Comparison of ENCODE assay signal across 16 mouse cellular contexts in the genomic region with DNA sequence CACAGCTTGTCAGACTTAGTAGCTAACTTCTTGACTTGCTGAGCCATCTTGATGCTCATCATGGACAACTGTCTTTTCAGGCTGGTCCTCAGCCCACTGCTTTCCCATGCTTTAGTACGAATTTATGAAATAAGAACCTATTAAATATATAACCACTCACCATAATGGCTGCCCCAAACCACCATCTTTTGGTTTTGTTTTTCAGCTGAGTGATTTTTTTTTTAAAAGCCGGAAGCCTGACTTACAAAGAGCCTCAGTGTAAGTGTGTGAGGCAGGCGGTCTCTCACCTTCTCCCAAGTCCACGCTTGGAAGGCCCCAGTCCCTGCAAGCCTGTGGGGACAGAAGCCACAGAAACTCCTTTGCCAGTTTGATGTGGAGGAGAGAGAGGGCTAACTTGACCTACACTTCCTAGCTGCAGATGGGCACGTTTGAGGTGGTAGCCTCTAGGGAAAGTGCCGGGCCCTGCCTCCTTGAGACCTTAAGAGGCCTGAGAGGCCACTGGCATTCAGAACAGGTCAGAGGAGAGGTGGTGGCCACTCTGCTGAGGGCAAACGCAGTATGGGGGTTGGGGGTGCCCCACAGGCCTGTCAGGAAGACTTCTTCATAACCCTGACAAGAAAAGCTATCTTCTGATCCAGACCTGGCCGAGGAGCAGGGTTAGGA. TPM values are rescaled to one million over a fixed set of nuclear protein-coding genes. Genes with fewer than 3 reads are reported as not detected.
DNase-seq lines count a peak whose midpoint lies in the region; ATAC-seq and TF ChIP-seq lines count a peak whose summit lies in the region.
"Had no signal": no experiment of that assay in that cellular context is flagged by ENCODE, and none has a peak within 500 bp of the region (broad histone marks: within the 10 kb centered on the region; RNA-seq: fewer than 3 reads in every experiment).

No protein-coding gene starts in this region.

- no peak for ATAC-seq in kidney, embryonic 15.5 days (replicated peaks; ENCODE audit: low FRiP score)
- ATAC-seq in lung, postnatal 0 days = no peak

- no peaks in the 10 kb centered on the region for H3K36me3 ChIP-seq in kidney, embryonic 15.5 days
- no peaks in the 10 kb centered on the region for H3K36me3 ChIP-seq in lung, postnatal 0 days (ENCODE audit: insufficient read depth, low read length)
- H3K36me3 ChIP-seq: forebrain, embryonic 10.5 days; heart, embryonic 13.5 days; limb, embryonic 12.5 days had no signal

- WGBS in kidney, embryonic 15.5 days = 65% methylated on average over 8 of the region's 8 CpGs
- 53% methylated on average over 8 of the region's 8 CpGs for WGBS in lung, postnatal 0 days

- no peak overlapping the region for H3K9ac ChIP-seq in kidney, embryonic 15.5 days
- H3K9ac ChIP-seq in lung, postnatal 0 days (replicated peaks; ENCODE audit: low read depth) = no peak overlapping the region
- H3K9ac ChIP-seq: heart, embryonic 13.5 days; limb, embryonic 12.5 days had no signal

- H3K9me3 ChIP-seq in kidney, embryonic 15.5 days (replicated peaks) = no peaks in the 10 kb centered on the region
- H3K9me3 ChIP-seq in lung, postnatal 0 days (ENCODE audit: low read length) = no peaks in the 10 kb centered on the region
- H3K9me3 ChIP-seq: forebrain, embryonic 10.5 days; G1E; heart, embryonic 13.5 days; limb, embryonic 12.5 days had no signal

- H3K4me2 ChIP-seq in kidney, embryonic 15.5 days = no peak overlapping the region
- 0 out of 2 replicates have a peak overlapping the region, but pooled peaks have one; percentile 1 for H3K4me2 ChIP-seq in lung, postnatal 0 days (replicated peaks; ENCODE audit: low read depth, low read length)
- H3K4me2 ChIP-seq: heart, embryonic 13.5 days; limb, embryonic 12.5 days had no signal

- no peak for DNase-seq in kidney, adult 18-20 months
- no peak for DNase-seq in lung, postnatal 0 days (ENCODE audit: low spot score)
- no peak for DNase-seq in lung, postnatal 14 days
- peak; percentile 61 for DNase-seq in naive thymus-derived CD4-positive, alpha-beta T cell, adult 2 months (ENCODE audit: low read depth)
- DNase-seq in thymus, postnatal 4 days = peak; percentile 33
- no peak for DNase-seq in layer of hippocampus, adult 9-10 months (ENCODE audit: low spot score)
- DNase-seq: adrenal gland, adult 8-10 months; cerebellum, adult 2 months; gastrocnemius, postnatal 36 days; midbrain, embryonic 14.5 days had no signal

- peaks cover 33% of the 10 kb centered on the region for H3K27me3 ChIP-seq in kidney, embryonic 15.5 days
- H3K27me3 ChIP-seq in lung, postnatal 0 days (replicated peaks; ENCODE audit: insufficient read depth, low read length) = no peaks in the 10 kb centered on the region

- no peak for TF ChIP-seq CTCF in lung, postnatal 0 days (IDR thresholded peaks at IDR 0.05)

- H3K4me1 ChIP-seq in kidney, embryonic 15.5 days = peaks cover 45% of the 10 kb centered on the region
- peaks cover 3% of the 10 kb centered on the region; the same call in 1 of the 2 replicates for H3K4me1 ChIP-seq in lung, postnatal 0 days (ENCODE audit: insufficient read depth, low read depth, low read length)

- H3K27ac ChIP-seq in kidney, embryonic 15.5 days = peak overlapping the region; percentile 51
- 0 out of 2 replicates have a peak overlapping the region, but pooled peaks have one; percentile 16 for H3K27ac ChIP-seq in lung, postnatal 0 days (ENCODE audit: low read length)
- H3K27ac ChIP-seq: forebrain, embryonic 10.5 days; heart, embryonic 13.5 days; limb, embryonic 12.5 days; macrophage had no signal

- no peak overlapping the region for H3K4me3 ChIP-seq in kidney, embryonic 15.5 days (replicated peaks)
- H3K4me3 ChIP-seq in lung, postnatal 0 days (ENCODE audit: low read depth, low read length) = no peak overlapping the region
- H3K4me3 ChIP-seq: forebrain, embryonic 10.5 days; heart, embryonic 13.5 days; limb, embryonic 12.5 days had no signal

- TF ChIP-seq EP300 in lung, postnatal 0 days (IDR thresholded peaks at IDR 0.05) = no peak

RNA-seq across cellular contexts. Expression of gene Ttc7, which starts 3.9 kb away (rescaled TPM):
- 7.7 and 8.1 TPM in 2 replicates for polyA plus RNA-seq in kidney, embryonic 15.5 days (2015; fragmentation: Nextera tagmentation; extraction: Ambion mirVana)
- polyA plus RNA-seq in lung, postnatal 0 days (2015; fragmentation: Nextera tagmentation; extraction: Ambion mirVana) = 14.2 and 16.4 TPM in 2 replicates

RNA-seq across cellular contexts. Expression of gene Mcfd2, which starts 20.9 kb away (rescaled TPM):
- 110 and 112 TPM in 2 replicates for polyA plus RNA-seq in kidney, embryonic 15.5 days (2015; fragmentation: Nextera tagmentation; extraction: Ambion mirVana)
- polyA plus RNA-seq in lung, postnatal 0 days (2015; fragmentation: Nextera tagmentation; extraction: Ambion mirVana) = 132 and 145 TPM in 2 replicates

Comparison
In these comparisons a context has a peak if more than half of its experiments do, and no peak if none do; other contexts are left out.
1. DNase-seq: peak in naive thymus-derived CD4-positive, alpha-beta T cell, adult 2 months (single experiment) and thymus, postnatal 4 days (single experiment); none in kidney, adult 18-20 months (single experiment), lung, postnatal 0 days (single experiment), lung, postnatal 14 days (single experiment) and layer of hippocampus, adult 9-10 months (single experiment).